Comparison of ENCODE assay signal across 16 mouse cellular contexts in the genomic region with DNA sequence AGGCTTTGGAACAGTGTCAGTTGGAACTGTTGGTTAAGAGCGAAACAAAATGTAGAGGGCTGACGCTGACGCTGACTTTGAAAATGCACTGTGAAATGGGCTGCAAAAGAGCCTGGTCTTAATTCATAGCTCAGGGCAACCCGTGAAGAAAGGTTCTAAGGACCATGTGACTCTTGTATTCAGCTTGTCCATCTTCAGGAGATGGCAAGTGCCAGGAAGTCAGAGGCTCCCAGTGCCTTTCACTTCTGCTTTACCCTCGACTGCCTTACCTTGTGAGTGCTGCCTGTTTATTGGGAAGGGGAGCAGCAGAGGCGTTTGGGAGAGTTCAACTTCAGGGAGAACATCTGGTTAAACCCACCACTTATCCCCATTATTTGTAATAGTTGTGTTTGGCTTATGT.
DNase-seq lines count a peak whose midpoint lies in the region; ATAC-seq and TF ChIP-seq lines count a peak whose summit lies in the region.
"Had no signal": no experiment of that assay in that cellular context is flagged by ENCODE, and none has a peak within 500 bp of the region (broad histone marks: within the 10 kb centered on the region; RNA-seq: fewer than 3 reads in every experiment).

No protein-coding gene starts in this region.

- peaks cover 56% of the 10 kb centered on the region for H3K4me1 ChIP-seq in heart, embryonic 15.5 days (replicated peaks)
- H3K4me1 ChIP-seq in neural tube, embryonic 15.5 days, result peaks cover 30% of the 10 kb centered on the region
- H3K4me1 ChIP-seq in liver, embryonic 14.5 days (replicated peaks; ENCODE audit: control insufficient read depth in 2 of 2, insufficient read depth in 2 of 2, low read length in 1 of 2), result peaks cover 0 to 5% of the 10 kb centered on the region in 2 experiments; a peak in 1 of 4 replicates
- peaks cover 42% of the 10 kb centered on the region for H3K4me1 ChIP-seq in hindbrain, embryonic 10.5 days (replicated peaks)

- 0 out of 2 replicates have a peak overlapping the region, but pooled peaks have one; percentile 12 for H3K9ac ChIP-seq in heart, embryonic 15.5 days
- H3K9ac ChIP-seq in neural tube, embryonic 15.5 days (replicated peaks), result no peak overlapping the region
- H3K9ac ChIP-seq in liver, embryonic 14.5 days (replicated peaks), result no peak overlapping the region
- H3K9ac ChIP-seq: embryonic facial prominence, embryonic 13.5 days; limb, embryonic 15.5 days; neural tube, embryonic 13.5 days had no signal

- ATAC-seq in heart, embryonic 15.5 days (replicated peaks; ENCODE audit: insufficient number of reproducible peaks, insufficient read depth, low FRiP score, low read depth), result no peak
- ATAC-seq in neural tube, embryonic 15.5 days (ENCODE audit: low FRiP score), result no peak
- ATAC-seq in liver, embryonic 14.5 days (ENCODE audit: insufficient read depth), result no peak
- ATAC-seq: CD4-positive, CD25-positive, alpha-beta regulatory T cell, adult 4 months had no signal

- intact Hi-C loops in heart, postnatal 10 days (cut with DNase I), result loop anchor here (5.0 to 10.0 kb wide), 4 partner anchors 47 to 312 kb away; no protein-coding TSS in a partner anchor

- H3K4me2 ChIP-seq in heart, embryonic 15.5 days, result peak overlapping the region; percentile 56
- 0 out of 2 replicates have a peak overlapping the region, but pooled peaks have one; percentile 6 for H3K4me2 ChIP-seq in neural tube, embryonic 15.5 days
- peak overlapping the region; percentile 22; the same call in 1 of the 2 replicates for H3K4me2 ChIP-seq in liver, embryonic 14.5 days (ENCODE audit: low read depth)
- H3K4me2 ChIP-seq: embryonic facial prominence, embryonic 13.5 days; limb, embryonic 15.5 days; neural tube, embryonic 13.5 days had no signal

- no peaks in the 10 kb centered on the region for H3K9me3 ChIP-seq in heart, embryonic 15.5 days (replicated peaks)
- H3K9me3 ChIP-seq in neural tube, embryonic 15.5 days (replicated peaks), result no peaks in the 10 kb centered on the region
- H3K9me3 ChIP-seq in liver, embryonic 14.5 days (ENCODE audit: control insufficient read depth, low read length), result no peaks in the 10 kb centered on the region
- H3K9me3 ChIP-seq in hindbrain, embryonic 10.5 days, result no peaks in the 10 kb centered on the region
- H3K9me3 ChIP-seq: embryonic facial prominence, embryonic 13.5 days; limb, embryonic 15.5 days; neural tube, embryonic 13.5 days had no signal

- no peaks in the 10 kb centered on the region for H3K36me3 ChIP-seq in heart, embryonic 15.5 days
- H3K36me3 ChIP-seq in neural tube, embryonic 15.5 days, result no peaks in the 10 kb centered on the region
- H3K36me3 ChIP-seq in liver, embryonic 14.5 days (replicated peaks; ENCODE audit: control insufficient read depth, insufficient read depth, low read depth), result no peaks in the 10 kb centered on the region
- H3K36me3 ChIP-seq in hindbrain, embryonic 10.5 days, result no peaks in the 10 kb centered on the region
- H3K36me3 ChIP-seq: embryonic facial prominence, embryonic 13.5 days; limb, embryonic 15.5 days; neural tube, embryonic 13.5 days had no signal

- TF ChIP-seq EP300 in liver, embryonic 14.5 days (IDR thresholded peaks at IDR 0.05; ENCODE audit: low read depth), result no peak

- TF ChIP-seq CTCF in liver, embryonic 14.5 days (IDR thresholded peaks at IDR 0.05; ENCODE audit: low read depth), result no peak

- DNase-seq in heart, postnatal 10 days, result no peak
- DNase-seq in neural tube, embryonic 10.5 days (ENCODE audit: extremely low spot score, low spot score), result no peak
- no peak for DNase-seq in liver, embryonic 14.5 days (ENCODE audit: low read depth in 3 of 3, low spot score in 3 of 3)
- no peak for DNase-seq in T-cell, adult 2 months (ENCODE audit: low spot score)
- no peak for DNase-seq in hindbrain, embryonic 10.5 days (ENCODE audit: low spot score)
- DNase-seq: adrenal gland, postnatal 10 days; cerebellum, adult 2 months; gastrocnemius, postnatal 36 days had no signal

- H3K27ac ChIP-seq in heart, embryonic 15.5 days, result peak overlapping the region; percentile 42; the same call in 1 of the 2 replicates
- no peak overlapping the region for H3K27ac ChIP-seq in neural tube, embryonic 15.5 days (replicated peaks)
- H3K27ac ChIP-seq in liver, embryonic 14.5 days, result no peak overlapping the region
- H3K27ac ChIP-seq in hindbrain, embryonic 10.5 days, result no peak overlapping the region
- H3K27ac ChIP-seq: embryonic facial prominence, embryonic 13.5 days; kidney, postnatal 0 days; layer of hippocampus, adult 2 months; limb, embryonic 15.5 days; neural tube, embryonic 13.5 days had no signal

- H3K27me3 ChIP-seq in heart, embryonic 15.5 days, result peaks cover 5% of the 10 kb centered on the region; the same call in 1 of the 2 replicates
- no peaks in the 10 kb centered on the region for H3K27me3 ChIP-seq in neural tube, embryonic 15.5 days (replicated peaks)
- peaks cover 29% of the 10 kb centered on the region for H3K27me3 ChIP-seq in liver, embryonic 14.5 days (ENCODE audit: control insufficient read depth, insufficient read depth, low read length)
- H3K27me3 ChIP-seq in hindbrain, embryonic 10.5 days (ENCODE audit: insufficient read depth, poor library complexity, severe bottlenecking), result peaks cover 26% of the 10 kb centered on the region
- H3K27me3 ChIP-seq: limb, embryonic 15.5 days had no signal

- 10% methylated on average over 6 of the region's 6 CpGs for WGBS in heart, embryonic 15.5 days
- 27% methylated on average over 6 of the region's 6 CpGs for WGBS in neural tube, embryonic 15.5 days
- WGBS in liver, embryonic 14.5 days (ENCODE audit: insufficient replicate concordance), result 12% methylated on average over 6 of the region's 6 CpGs
- WGBS in hindbrain, embryonic 10.5 days, result 34% methylated on average over 6 of the region's 6 CpGs

- H3K4me3 ChIP-seq in heart, embryonic 15.5 days, result peak overlapping the region; percentile 20
- H3K4me3 ChIP-seq in neural tube, embryonic 15.5 days (replicated peaks), result no peak overlapping the region
- H3K4me3 ChIP-seq in liver, embryonic 14.5 days (ENCODE audit: insufficient read depth in 1 of 2, low read depth in 2 of 2, low read length in 2 of 2), result no peak overlapping the region; a peak in 1 of 4 replicates
- H3K4me3 ChIP-seq in hindbrain, embryonic 10.5 days, result no peak overlapping the region
- H3K4me3 ChIP-seq: embryonic facial prominence, embryonic 13.5 days; layer of hippocampus, adult 2 months; limb, embryonic 15.5 days; neural tube, embryonic 13.5 days had no signal

Comparison
In these comparisons a context has a peak if more than half of its experiments do, and no peak if none do; other contexts are left out.
1. H3K4me2 ChIP-seq: peak in every context shown above with its lines; median percentile 56 in heart, embryonic 15.5 days; 22 in liver, embryonic 14.5 days; 6 in neural tube, embryonic 15.5 days.